In the genomic region with DNA sequence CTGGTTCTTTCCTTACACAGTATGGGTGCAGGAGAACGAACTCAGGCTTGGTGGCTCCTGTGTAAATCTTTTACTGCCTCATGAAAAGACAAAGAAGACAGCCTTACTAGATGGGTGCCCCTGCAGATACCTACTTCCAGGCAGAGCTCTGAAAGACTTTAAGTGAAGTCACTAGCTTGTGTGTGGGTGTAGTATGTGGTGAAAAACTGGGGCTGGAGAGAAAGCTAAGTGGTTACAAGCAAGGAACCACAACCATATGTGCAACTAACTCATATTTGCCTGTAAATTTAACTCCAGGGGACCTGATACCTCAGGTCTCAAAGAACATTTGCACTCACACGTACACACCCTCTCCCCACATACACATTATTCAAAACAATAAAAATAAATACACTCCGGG, we compare ENCODE assay signal across 9 mouse cellular contexts. TPM values are rescaled to one million over a fixed set of nuclear protein-coding genes. Genes with fewer than 3 reads are reported as not detected.
DNase-seq lines count a peak whose midpoint lies in the region; ATAC-seq and TF ChIP-seq lines count a peak whose summit lies in the region.
"Had no signal": no experiment of that assay in that cellular context is flagged by ENCODE, and none has a peak within 500 bp of the region (broad histone marks: within the 10 kb centered on the region; RNA-seq: fewer than 3 reads in every experiment).

No protein-coding gene starts in this region.

- peaks cover 51% of the 10 kb centered on the region for H3K4me1 ChIP-seq in heart, embryonic 12.5 days (replicated peaks)
- H3K4me1 ChIP-seq in ES-Bruce4 (ENCODE audit: control insufficient read depth, insufficient read depth, low read length) = no peaks in the 10 kb centered on the region
- H3K4me1 ChIP-seq in hindbrain, embryonic 10.5 days (replicated peaks) = peaks cover 58% of the 10 kb centered on the region
- H3K4me1 ChIP-seq in midbrain, embryonic 10.5 days = peaks cover 60% of the 10 kb centered on the region

- peak overlapping the region; percentile 67 for H3K4me3 ChIP-seq in heart, embryonic 12.5 days
- H3K4me3 ChIP-seq in ES-Bruce4 (ENCODE audit: low read depth, low read length) = no peak overlapping the region
- peak overlapping the region; percentile 87 for H3K4me3 ChIP-seq in hindbrain, embryonic 10.5 days
- H3K4me3 ChIP-seq in midbrain, embryonic 10.5 days = peak overlapping the region; percentile 73

- peak overlapping the region; percentile 84 for H3K4me2 ChIP-seq in heart, embryonic 12.5 days

- TF ChIP-seq POLR2A in ES-Bruce4 (IDR thresholded peaks at IDR 0.05; ENCODE audit: insufficient read depth, low read length) = no peak

- no peak for TF ChIP-seq EP300 in ES-Bruce4 (IDR thresholded peaks at IDR 0.05; ENCODE audit: insufficient read depth, low read depth, low read length)

- 25% methylated on average over 3 of the region's 3 CpGs for WGBS in heart, embryonic 12.5 days
- WGBS in hindbrain, embryonic 10.5 days = 26% methylated on average over 3 of the region's 3 CpGs
- 33% methylated on average over 3 of the region's 3 CpGs for WGBS in midbrain, embryonic 10.5 days

- DNase-seq in heart, adult 8-10 months (ENCODE audit: low spot score) = no peak
- no peak for DNase-seq in hindbrain, embryonic 10.5 days (ENCODE audit: low spot score)
- DNase-seq in midbrain, embryonic 10.5 days (ENCODE audit: low spot score) = no peak
- no peak for DNase-seq in urinary bladder, postnatal 4 days (ENCODE audit: low spot score in 2 of 2)
- no peak for DNase-seq in layer of hippocampus, adult 9-11 months
- no peak for DNase-seq in right cerebral cortex, postnatal 36 days (ENCODE audit: low spot score in 2 of 2)

- ATAC-seq in heart, embryonic 12.5 days (ENCODE audit: insufficient number of reproducible peaks, low FRiP score) = no peak

- H3K9ac ChIP-seq in heart, embryonic 12.5 days = peak overlapping the region; percentile 81
- H3K9ac ChIP-seq in ES-Bruce4 (ENCODE audit: low read depth, poor library complexity, severe bottlenecking) = peak overlapping the region; percentile 80

- peaks cover 24% of the 10 kb centered on the region for H3K36me3 ChIP-seq in heart, embryonic 12.5 days
- no peaks in the 10 kb centered on the region for H3K36me3 ChIP-seq in ES-Bruce4 (ENCODE audit: control insufficient read depth, insufficient read depth, low read length, poor library complexity, severe bottlenecking)
- peaks cover 29% of the 10 kb centered on the region for H3K36me3 ChIP-seq in hindbrain, embryonic 10.5 days
- peaks cover 35% of the 10 kb centered on the region for H3K36me3 ChIP-seq in midbrain, embryonic 10.5 days

- TF ChIP-seq CTCF in ES-Bruce4 (IDR thresholded peaks at IDR 0.05; ENCODE audit: low read depth, low read length) = no peak

- H3K27me3 ChIP-seq in heart, embryonic 12.5 days (replicated peaks) = no peaks in the 10 kb centered on the region
- H3K27me3 ChIP-seq in ES-Bruce4 (ENCODE audit: control insufficient read depth, insufficient read depth, low read length, poor library complexity, severe bottlenecking) = no peaks in the 10 kb centered on the region
- H3K27me3 ChIP-seq in hindbrain, embryonic 10.5 days (ENCODE audit: insufficient read depth, poor library complexity, severe bottlenecking) = peaks cover 22% of the 10 kb centered on the region
- H3K27me3 ChIP-seq in midbrain, embryonic 10.5 days (ENCODE audit: low read depth, poor library complexity, severe bottlenecking) = peaks cover 25% of the 10 kb centered on the region

- H3K9me3 ChIP-seq in heart, embryonic 12.5 days (replicated peaks) = no peaks in the 10 kb centered on the region
- H3K9me3 ChIP-seq in ES-Bruce4 (replicated peaks; ENCODE audit: control insufficient read depth, insufficient read depth, low read length, poor library complexity, severe bottlenecking) = no peaks in the 10 kb centered on the region
- no peaks in the 10 kb centered on the region for H3K9me3 ChIP-seq in hindbrain, embryonic 10.5 days
- no peaks in the 10 kb centered on the region for H3K9me3 ChIP-seq in midbrain, embryonic 10.5 days (replicated peaks)

- no peak overlapping the region for H3K27ac ChIP-seq in heart, embryonic 12.5 days (ENCODE audit: poor library complexity, severe bottlenecking)
- H3K27ac ChIP-seq in ES-Bruce4 (ENCODE audit: insufficient read depth, low read length) = no peak overlapping the region
- peak overlapping the region; percentile 88 for H3K27ac ChIP-seq in hindbrain, embryonic 10.5 days
- peak overlapping the region; percentile 83 for H3K27ac ChIP-seq in midbrain, embryonic 10.5 days (replicated peaks)

RNA-seq across cellular contexts. Expression of gene Fibp, which starts 0.5 kb away (rescaled TPM):
- polyA plus RNA-seq in heart, embryonic 12.5 days (2016; fragmentation: Nextera tagmentation; extraction: Ambion mirVana) = 81.9 and 85.4 TPM in 2 replicates
- 10 to 100 TPM; 41.3 to 52.3 (median 49.2) TPM for total RNA-seq in heart, adult 8-10 months (2022)
- polyA plus RNA-seq in ES-Bruce4 (2011; ENCODE audit: insufficient read depth, insufficient read length, low read depth, missing spikeins) = 37.7 and 47.6 TPM in 2 replicates
- 99.5 and 122 TPM in 2 replicates for polyA plus RNA-seq in hindbrain, embryonic 10.5 days (2016; fragmentation: Nextera tagmentation; extraction: Ambion mirVana)
- polyA plus RNA-seq in midbrain, embryonic 10.5 days (2016; fragmentation: Nextera tagmentation; extraction: Ambion mirVana) = 98.0 and 111 TPM in 2 replicates

RNA-seq across cellular contexts. Expression of gene Ccdc85b, which starts 2.2 kb away (rescaled TPM):
- 10.5 and 13.0 TPM in 2 replicates for polyA plus RNA-seq in heart, embryonic 12.5 days (2016; fragmentation: Nextera tagmentation; extraction: Ambion mirVana)
- total RNA-seq in heart, adult 8-10 months (2022) = 10 to 100 TPM in 1 of 4 experiments, 1 to 10 TPM in 3; 8.3 to 10.4 (median 8.9) TPM
- 3.3 and 4.2 TPM in 2 replicates for polyA plus RNA-seq in ES-Bruce4 (2011; ENCODE audit: insufficient read depth, insufficient read length, low read depth, missing spikeins)
- polyA plus RNA-seq in hindbrain, embryonic 10.5 days (2016; fragmentation: Nextera tagmentation; extraction: Ambion mirVana) = 6.9 and 8.6 TPM in 2 replicates
- 5.5 and 6.0 TPM in 2 replicates for polyA plus RNA-seq in midbrain, embryonic 10.5 days (2016; fragmentation: Nextera tagmentation; extraction: Ambion mirVana)

RNA-seq across cellular contexts. Expression of gene Ctsw, which starts 8.4 kb away (rescaled TPM):
- 1.3 and 1.7 TPM in 2 replicates for polyA plus RNA-seq in heart, embryonic 12.5 days (2016; fragmentation: Nextera tagmentation; extraction: Ambion mirVana)
- under 1 TPM in 3 of 4 experiments, not detected in 1; 0.29 to 0.38 (median 0.37) TPM for total RNA-seq in heart, adult 8-10 months (2022)
- 1.2 and 1.6 TPM in 2 replicates for polyA plus RNA-seq in ES-Bruce4 (2011; ENCODE audit: insufficient read depth, insufficient read length, low read depth, missing spikeins)
- polyA plus RNA-seq in hindbrain, embryonic 10.5 days (2016; fragmentation: Nextera tagmentation; extraction: Ambion mirVana) = 2.0 and 3.0 TPM in 2 replicates
- polyA plus RNA-seq in midbrain, embryonic 10.5 days (2016; fragmentation: Nextera tagmentation; extraction: Ambion mirVana) = 1.7 and 2.7 TPM in 2 replicates

RNA-seq across cellular contexts. Expression of gene Fosl1, which starts 12.5 kb away (rescaled TPM):
- polyA plus RNA-seq in heart, embryonic 12.5 days (2016; fragmentation: Nextera tagmentation; extraction: Ambion mirVana) = not detected in 2 replicates
- total RNA-seq in heart, adult 8-10 months (2022) = under 1 TPM in 2 of 4 experiments, not detected in 2; 0.14 to 0.23 TPM
- polyA plus RNA-seq in ES-Bruce4 (2011; ENCODE audit: insufficient read depth, insufficient read length, low read depth, missing spikeins) = 1.3 and 2.3 TPM in 2 replicates
- polyA plus RNA-seq in hindbrain, embryonic 10.5 days (2016; fragmentation: Nextera tagmentation; extraction: Ambion mirVana) = not detected in 2 replicates
- polyA plus RNA-seq in midbrain, embryonic 10.5 days (2016; fragmentation: Nextera tagmentation; extraction: Ambion mirVana) = not detected in 2 replicates
- total RNA-seq: liver, adult 2 months had no signal
- polyA plus RNA-seq: liver, adult 2 months had no signal

RNA-seq across cellular contexts. Expression of gene Efemp2, which starts 13.9 kb away (rescaled TPM):
- polyA plus RNA-seq in heart, embryonic 12.5 days (2016; fragmentation: Nextera tagmentation; extraction: Ambion mirVana) = 70.3 and 70.6 TPM in 2 replicates
- total RNA-seq in heart, adult 8-10 months (2022) = 10 to 100 TPM in 2 of 4 experiments, 1 to 10 TPM in 2; 6.5 to 11.2 (median 9.5) TPM
- 21.5 and 24.6 TPM in 2 replicates for polyA plus RNA-seq in ES-Bruce4 (2011; ENCODE audit: insufficient read depth, insufficient read length, low read depth, missing spikeins)
- polyA plus RNA-seq in hindbrain, embryonic 10.5 days (2016; fragmentation: Nextera tagmentation; extraction: Ambion mirVana) = 62.7 and 71.3 TPM in 2 replicates
- polyA plus RNA-seq in midbrain, embryonic 10.5 days (2016; fragmentation: Nextera tagmentation; extraction: Ambion mirVana) = 67.6 and 69.1 TPM in 2 replicates

Comparison
In these comparisons a context has a peak if more than half of its experiments do, and no peak if none do; other contexts are left out.
1. H3K27ac ChIP-seq: peak in hindbrain, embryonic 10.5 days (single experiment) and midbrain, embryonic 10.5 days (single experiment); none in heart, embryonic 12.5 days (single experiment) and ES-Bruce4 (single experiment).